Mouse (Mus musculus): ENCODE results near the gene Ccser1.

DNA sequence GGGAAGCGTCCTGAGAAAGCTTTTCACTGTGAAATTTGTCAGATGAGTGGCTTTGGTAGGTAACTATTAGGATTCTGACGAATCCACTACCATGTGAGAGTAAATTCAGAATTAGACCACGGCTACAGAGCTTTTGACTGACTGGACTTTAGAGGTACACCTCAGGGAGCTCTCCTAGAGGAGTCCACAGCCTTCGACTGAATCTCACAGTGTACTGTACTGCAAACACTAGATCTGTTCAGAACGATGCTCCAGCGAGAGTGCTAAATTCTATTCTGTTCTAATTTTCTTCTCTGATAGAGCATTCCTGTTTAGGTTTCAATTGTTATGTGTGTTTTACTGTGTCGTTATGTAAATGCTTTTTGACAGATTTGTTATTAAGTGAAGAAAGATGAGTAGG is 72.8 kb downstream of the Ccser1 start:
- no peak for TF ChIP-seq CTCF (IDR thresholded peaks at IDR 0.05; ENCODE audit: insufficient read depth, low read depth, low read length)
- TF ChIP-seq POLR2A (IDR thresholded peaks at IDR 0.05; ENCODE audit: insufficient read depth, low read depth, low read length): no peak
